Mouse (Mus musculus): Measurements from ENCODE around the gene Psmb3. TPM values are rescaled to one million over a fixed set of nuclear protein-coding genes. Genes with fewer than 3 reads are reported as not detected.

Gene Psmb3
- total and polyA plus RNA-seq, 3 experiments, result 648 to 914 TPM; not detected in 1

DNA sequence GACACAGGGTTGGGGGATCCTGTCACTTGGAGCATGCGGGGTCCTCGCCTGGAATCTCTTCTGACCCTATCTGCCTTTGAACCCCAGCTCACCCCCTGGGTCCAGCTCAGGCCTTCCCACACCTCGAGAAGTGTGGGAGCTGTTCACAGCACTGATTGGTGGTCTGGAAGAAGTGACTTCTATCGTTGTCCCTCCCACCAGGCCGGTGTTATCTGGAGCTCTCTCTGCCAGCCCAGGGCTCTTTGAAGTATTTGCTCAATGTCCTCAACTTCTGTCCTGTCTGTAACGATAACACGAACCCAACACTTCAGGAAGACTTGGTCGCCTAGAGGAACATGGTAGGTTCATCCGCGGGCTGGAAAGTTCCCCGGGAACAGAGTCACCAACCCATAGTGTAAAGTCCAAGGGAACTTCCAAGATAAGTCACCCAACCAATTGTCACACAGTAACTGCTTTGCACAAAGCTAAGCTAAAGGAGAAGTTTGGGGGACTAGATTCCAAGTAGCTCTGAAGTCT is 44.4 kb upstream of the Psmb3 start:
- Histone ChIP-seq H3K4me3 (ENCODE audit: control insufficient read depth in 1 of 2, insufficient read depth in 1 of 2, low read depth in 2 of 2, low read length in 2 of 2) (peak overlapping the region in 1 of 2 experiments; percentile 90; a peak in 1 of 4 replicates), H3K36me3 (ENCODE audit: control insufficient read depth in 1 of 2, insufficient read depth in 2 of 2, low read length in 2 of 2) (peaks cover 0 to 7% of the 10 kb centered on the region in 2 experiments; a peak in 2 of 4 replicates), H3K9me3 (replicated peaks; ENCODE audit: insufficient read depth, low read length) (no peaks in the 10 kb centered on the region), H3K4me1 (ENCODE audit: control insufficient read depth in 1 of 2, insufficient read depth in 2 of 2, low read length in 2 of 2) (peaks cover 8 to 13% of the 10 kb centered on the region in 2 experiments), H3K9ac (ENCODE audit: control insufficient read depth, low read depth, low read length, poor library complexity, severe bottlenecking) (no peak overlapping the region; the same call in 1 of the 2 replicates), H3K79me2 (ENCODE audit: control insufficient read depth, insufficient read depth, low read length, poor library complexity) (peaks cover 9% of the 10 kb centered on the region; the same call in 1 of the 2 replicates), H3K27ac (ENCODE audit: control insufficient read depth, low read depth, low read length) (peak overlapping the region; percentile 13; the same call in 1 of the 2 replicates), H3K27me3 (ENCODE audit: control insufficient read depth in 1 of 2, insufficient read depth in 2 of 2, low read length in 2 of 2) (no peaks in the 10 kb centered on the region)
- no peak for TF ChIP-seq ETS1 (IDR thresholded peaks at IDR 0.05; ENCODE audit: low read depth, low read length)
- peak; percentile 41; the same call in 1 of the 2 replicates for TF ChIP-seq TBP (IDR thresholded peaks at IDR 0.05; ENCODE audit: low read depth, low read length)
- TF ChIP-seq NRF1 (IDR thresholded peaks at IDR 0.05; ENCODE audit: insufficient read depth, low read depth, low read length, poor library complexity, severe bottlenecking), result no peak
- TF ChIP-seq POLR2AphosphoS5 (IDR thresholded peaks at IDR 0.05; ENCODE audit: borderline replicate concordance, low read depth, low read length), result no peak
- DNase-seq (ENCODE audit: low read depth, low spot score), result no peak

DNA sequence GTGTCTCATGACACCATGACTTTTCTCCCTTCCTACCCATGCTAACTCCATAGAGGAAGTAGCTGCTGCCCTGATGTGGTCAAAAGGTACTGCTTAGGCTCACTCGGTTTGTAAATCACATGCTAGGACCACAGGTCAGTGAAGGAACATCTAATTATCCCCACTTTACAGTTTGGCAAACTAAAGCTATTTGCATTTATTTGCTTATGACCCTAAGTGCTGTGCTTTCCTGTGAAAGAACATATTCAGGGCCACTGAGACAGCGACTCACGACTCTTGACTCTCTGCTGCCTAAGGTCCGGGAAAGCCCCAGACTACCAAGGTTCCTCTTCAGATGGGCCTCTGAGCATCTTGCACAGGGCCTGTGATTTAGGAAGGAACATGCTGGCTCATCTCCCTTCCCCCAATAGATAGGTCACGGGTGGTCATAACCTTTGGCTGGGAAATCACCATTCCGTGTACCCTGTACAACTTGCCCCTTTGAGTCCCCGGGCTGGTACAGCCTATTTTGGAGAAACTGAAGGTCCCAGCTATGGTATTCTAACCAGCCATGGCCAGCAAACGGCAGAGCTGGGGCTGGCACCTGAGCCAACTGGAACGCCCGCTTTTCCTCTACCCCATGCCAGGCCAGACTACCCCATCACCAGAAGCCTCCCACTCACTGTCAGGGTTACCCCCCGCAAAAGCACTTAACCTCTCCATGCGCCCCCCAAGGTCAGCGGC is 43.8 kb upstream of the Psmb3 start:
- Histone ChIP-seq H3K4me3 (ENCODE audit: control insufficient read depth in 1 of 2, insufficient read depth in 1 of 2, low read depth in 2 of 2, low read length in 2 of 2) (peak overlapping the region; percentile 78 to 90), H3K36me3 (ENCODE audit: control insufficient read depth in 1 of 2, insufficient read depth in 2 of 2, low read length in 2 of 2) (peaks cover 0 to 7% of the 10 kb centered on the region in 2 experiments; a peak in 2 of 4 replicates), H3K9ac (ENCODE audit: control insufficient read depth, low read depth, low read length, poor library complexity, severe bottlenecking) (peak overlapping the region; percentile 83), H3K4me1 (ENCODE audit: control insufficient read depth in 1 of 2, insufficient read depth in 2 of 2, low read length in 2 of 2) (peaks cover 8 to 18% of the 10 kb centered on the region in 2 experiments), H3K27ac (ENCODE audit: control insufficient read depth, low read depth, low read length) (peak overlapping the region; percentile 45), H3K9me3 (replicated peaks; ENCODE audit: insufficient read depth, low read length) (no peaks in the 10 kb centered on the region), H3K27me3 (ENCODE audit: control insufficient read depth in 1 of 2, insufficient read depth in 2 of 2, low read length in 2 of 2) (no peaks in the 10 kb centered on the region), H3K79me2 (ENCODE audit: control insufficient read depth, insufficient read depth, low read length, poor library complexity) (peaks cover 11% of the 10 kb centered on the region; the same call in 1 of the 2 replicates)
- peak; percentile 72 for DNase-seq (ENCODE audit: low read depth, low spot score)
- TF ChIP-seq JUND (IDR thresholded peaks at IDR 0.05; ENCODE audit: low read depth, low read length) (no peak), ZKSCAN1 (IDR thresholded peaks at IDR 0.05; ENCODE audit: low read depth, low read length) (no peak), MAX (IDR thresholded peaks at IDR 0.05; ENCODE audit: low read length) (0 out of 2 replicates have a peak, but pooled peaks have one; percentile 11), POLR2A (IDR thresholded peaks at IDR 0.05; ENCODE audit: control insufficient read depth in 1 of 2, insufficient read depth in 1 of 2, low read depth in 1 of 2, low read length in 2 of 2, poor library complexity in 1 of 2) (no peak), CHD2 (IDR thresholded peaks at IDR 0.05; ENCODE audit: low read length) (no peak)

DNA sequence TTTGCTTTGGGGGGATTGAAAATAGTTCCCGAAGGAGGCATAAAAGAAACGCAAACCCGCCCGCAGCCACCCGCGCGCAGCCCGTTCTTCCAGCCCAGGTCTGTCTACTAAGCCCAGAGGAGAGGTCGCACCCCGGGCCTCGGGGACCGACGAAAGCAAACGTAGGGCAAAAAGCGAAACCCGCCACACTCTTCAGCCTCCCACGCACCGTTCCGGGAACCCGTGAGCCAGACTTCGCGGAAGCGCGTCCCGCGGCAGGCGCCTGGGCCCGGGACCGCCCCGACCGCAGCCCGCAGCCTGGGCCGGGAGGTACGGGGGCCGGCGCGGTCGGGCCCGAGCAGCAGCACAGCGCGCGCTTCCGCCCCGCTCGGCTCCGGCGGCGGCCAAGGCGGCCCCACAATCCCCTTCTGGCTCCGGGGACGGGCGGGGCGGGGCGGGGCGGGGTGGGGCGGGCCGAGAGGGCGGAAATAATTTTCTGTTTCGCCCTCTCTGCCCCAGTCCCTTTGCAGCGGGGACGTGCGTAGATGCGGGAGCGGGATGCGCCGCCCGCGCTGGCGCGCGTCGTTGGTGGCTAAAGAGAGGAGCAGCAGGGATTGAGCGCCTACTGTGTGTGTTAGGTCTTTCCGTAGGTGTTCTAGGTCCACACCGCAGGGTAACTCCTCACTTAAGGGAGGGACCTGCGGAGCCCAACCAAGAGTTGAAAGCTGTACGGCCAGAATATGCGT is 43.0 kb upstream of the Psmb3 start:
- H3K4me1 ChIP-seq (ENCODE audit: control insufficient read depth in 1 of 2, insufficient read depth in 2 of 2, low read length in 2 of 2), result peaks cover 8 to 22% of the 10 kb centered on the region in 2 experiments
- no peaks in the 10 kb centered on the region for H3K27me3 ChIP-seq (ENCODE audit: control insufficient read depth in 1 of 2, insufficient read depth in 2 of 2, low read length in 2 of 2)
- peak overlapping the region; percentile 45 for H3K27ac ChIP-seq (ENCODE audit: control insufficient read depth, low read depth, low read length)
- H3K4me3 ChIP-seq (ENCODE audit: control insufficient read depth in 1 of 2, insufficient read depth in 1 of 2, low read depth in 2 of 2, low read length in 2 of 2), result peak overlapping the region; percentile 78 to 90
- H3K9me3 ChIP-seq (replicated peaks; ENCODE audit: insufficient read depth, low read length), result no peaks in the 10 kb centered on the region
- H3K79me2 ChIP-seq (ENCODE audit: control insufficient read depth, insufficient read depth, low read length, poor library complexity), result peaks cover 11% of the 10 kb centered on the region
- H3K9ac ChIP-seq (ENCODE audit: control insufficient read depth, low read depth, low read length, poor library complexity, severe bottlenecking), result peak overlapping the region; percentile 83
- peak; percentile 85 for DNase-seq (ENCODE audit: low read depth, low spot score)
- peaks cover 0 to 7% of the 10 kb centered on the region in 2 experiments; a peak in 2 of 4 replicates for H3K36me3 ChIP-seq (ENCODE audit: control insufficient read depth in 1 of 2, insufficient read depth in 2 of 2, low read length in 2 of 2)
- TF ChIP-seq SIN3A (IDR thresholded peaks at IDR 0.05; ENCODE audit: low read length), result peak; percentile 66
- no peak for TF ChIP-seq POLR2AphosphoS5 (IDR thresholded peaks at IDR 0.05; ENCODE audit: borderline replicate concordance, low read depth, low read length)
- TF ChIP-seq POLR2A (IDR thresholded peaks at IDR 0.05; ENCODE audit: control insufficient read depth in 1 of 2, insufficient read depth in 1 of 2, low read depth in 1 of 2, low read length in 2 of 2, poor library complexity in 1 of 2), result peak; percentile 63 to 91
- no peak; the same call in 1 of the 2 replicates for TF ChIP-seq MAX (IDR thresholded peaks at IDR 0.05; ENCODE audit: low read length)
- 0 out of 2 replicates have a peak, but pooled peaks have one; percentile 23 for TF ChIP-seq TBP (IDR thresholded peaks at IDR 0.05; ENCODE audit: low read depth, low read length)
- TF ChIP-seq MXI1 (IDR thresholded peaks at IDR 0.05; ENCODE audit: low read depth, low read length), result peak; percentile 61
- TF ChIP-seq MAZ (IDR thresholded peaks at IDR 0.05; ENCODE audit: low read depth, low read length), result peak; percentile 91; the same call in 1 of the 2 replicates
- peak; percentile 75; the same call in 1 of the 2 replicates for TF ChIP-seq HCFC1 (IDR thresholded peaks at IDR 0.05; ENCODE audit: low read depth, low read length)
- TF ChIP-seq MEF2A (IDR thresholded peaks at IDR 0.05; ENCODE audit: extremely low read depth, insufficient replicate concordance, low read depth, low read length, poor library complexity, severe bottlenecking), result no peak
- TF ChIP-seq E2F4 (IDR thresholded peaks at IDR 0.05; ENCODE audit: borderline replicate concordance, low read depth, low read length), result no peak; the same call in 1 of the 2 replicates
- no peak for TF ChIP-seq POLR2AphosphoS2 (IDR thresholded peaks at IDR 0.05; ENCODE audit: low read length)
- no peak; the same call in 1 of the 2 replicates for TF ChIP-seq NRF1 (IDR thresholded peaks at IDR 0.05; ENCODE audit: insufficient read depth, low read depth, low read length, poor library complexity, severe bottlenecking)
- no peak for TF ChIP-seq CTCF (IDR thresholded peaks at IDR 0.05 in 2 of 3, conservative IDR thresholded peaks at IDR 0.05 in 1 of 3; ENCODE audit: control insufficient read depth in 1 of 3, insufficient read depth in 1 of 3, low read depth in 2 of 3, low read length in 3 of 3, poor library complexity in 1 of 3, severe bottlenecking in 1 of 3)
- no peak for TF ChIP-seq ZNF384 (IDR thresholded peaks at IDR 0.05; ENCODE audit: low read depth, low read length)
- 0 out of 2 replicates have a peak, but pooled peaks have one; percentile 5 for TF ChIP-seq USF1 (IDR thresholded peaks at IDR 0.05; ENCODE audit: low read depth, low read length)

Data from MEL (cell line).